Mouse (Mus musculus) T-helper 2 cell (primary cell): ENCODE data around the gene Ankrd22.
"Not testable (repeated sequence)": the region's sequence is repeated elsewhere in the genome, so short reads cannot be mapped to it uniquely, and the experiment has no call there.

Source experiments
- in situ Hi-C: fragments of 300-600 bp; cut with MboI, MseI; formaldehyde crosslinking; loops from one replicate; pipeline ENCODE4 v1.15.1; 2025; ENCODE audit warnings: high pct_unique_total_duplicates

The Ankrd22 gene

GRCm38 (mm10) chr19:34165891-34166290 lies at the start of gene Ankrd22:
TSS of gene Ankrd22 (minus strand) at chr19:34166053.
- in situ Hi-C loops: no loop called here

- in situ Hi-C loops: no loop called here
These were observed 48.3 kb upstream of the Ankrd22 start for GRCm38 (mm10) chr19:34214136-34214535.

GRCm38 (mm10) chr19:34213251-34213645 lies 47.4 kb upstream of the Ankrd22 start:
- in situ Hi-C loops: no loop called here

GRCm38 (mm10) chr19:34212489-34213250 lies 46.8 kb upstream of the Ankrd22 start:
- in situ Hi-C loops: no loop called here

- in situ Hi-C loops: no loop called here
These were observed 45.0 kb upstream of the Ankrd22 start for GRCm38 (mm10) chr19:34210841-34211240.

GRCm38 (mm10) chr19:34209930-34210581 lies 44.2 kb upstream of the Ankrd22 start:
- in situ Hi-C loops: no loop called here

- in situ Hi-C loops: no loop called here
These were observed 43.2 kb upstream of the Ankrd22 start for GRCm38 (mm10) chr19:34209031-34209430.

- in situ Hi-C loops: no loop called here
These were observed 41.0 kb upstream of the Ankrd22 start for GRCm38 (mm10) chr19:34206760-34207440.

GRCm38 (mm10) chr19:34206128-34206527 lies 40.3 kb upstream of the Ankrd22 start:
- in situ Hi-C loops: not testable (repeated sequence)

GRCm38 (mm10) chr19:34202668-34203067 lies 36.8 kb upstream of the Ankrd22 start:
- in situ Hi-C loops: no loop called here

GRCm38 (mm10) chr19:34199488-34199887 lies 33.6 kb upstream of the Ankrd22 start:
- in situ Hi-C loops: loop anchor here (25.0 kb wide), 1 partner anchor 1937 kb away; no protein-coding TSS in a partner anchor

- in situ Hi-C loops: loop anchor here (25.0 kb wide), 1 partner anchor 1937 kb away; no protein-coding TSS in a partner anchor
These were observed 33.0 kb upstream of the Ankrd22 start for GRCm38 (mm10) chr19:34198901-34199300.

- in situ Hi-C loops: loop anchor here (25.0 kb wide), 1 partner anchor 1936 kb away; no protein-coding TSS in a partner anchor
These were observed 32.2 kb upstream of the Ankrd22 start for GRCm38 (mm10) chr19:34198066-34198465.

- in situ Hi-C loops: loop anchor here (25.0 kb wide), 1 partner anchor 1933 kb away; no protein-coding TSS in a partner anchor
These were observed 29.2 kb upstream of the Ankrd22 start for GRCm38 (mm10) chr19:34195031-34195430.

GRCm38 (mm10) chr19:34194132-34194745 lies 28.4 kb upstream of the Ankrd22 start:
- in situ Hi-C loops: loop anchor here (25.0 kb wide), 1 partner anchor 1932 kb away; no protein-coding TSS in a partner anchor

- in situ Hi-C loops: loop anchor here (25.0 kb wide), 1 partner anchor 1931 kb away; no protein-coding TSS in a partner anchor
These were observed 27.8 kb upstream of the Ankrd22 start for GRCm38 (mm10) chr19:34193683-34194082.

GRCm38 (mm10) chr19:34193149-34193548 lies 27.3 kb upstream of the Ankrd22 start:
- in situ Hi-C loops: loop anchor here (25.0 kb wide), 1 partner anchor 1931 kb away; no protein-coding TSS in a partner anchor

GRCm38 (mm10) chr19:34192008-34192963 lies 26.4 kb upstream of the Ankrd22 start, which contains the start of gene Stambpl1:
TSS of gene Stambpl1 (plus strand) at chr19:34192229.
- in situ Hi-C loops: loop anchor here (25.0 kb wide), 1 partner anchor 1930 kb away; no protein-coding TSS in a partner anchor

GRCm38 (mm10) chr19:34191645-34192007 lies 25.8 kb upstream of the Ankrd22 start:
- in situ Hi-C loops: loop anchor here (25.0 kb wide), 1 partner anchor 1929 kb away; no protein-coding TSS in a partner anchor

GRCm38 (mm10) chr19:34186845-34187244 lies 21.0 kb upstream of the Ankrd22 start:
- in situ Hi-C loops: loop anchor here (10.0 to 25.0 kb wide), 2 partner anchors 1432 to 1925 kb away; partner anchors contain the start of gene Pten
